Mouse (Mus musculus): Measurements from ENCODE around the gene Cul1. TPM values are rescaled to one million over a fixed set of nuclear protein-coding genes. Genes with fewer than 3 reads are reported as not detected.

Cul1 gene
- total RNA-seq, 2 experiments from 2014 or later, result 53.3 to 62.7 TPM

Other genes starting within 250 kb of the Cul1 start
- gene Ezh2, start 141.9 kb downstream of the Cul1 start, total RNA-seq (2021), result 1 to 10 TPM; 6.7 to 8.2 TPM